Mouse (Mus musculus) T-cell, adult 2 months (primary cell): Measurements from ENCODE around the gene Rapgef3.
A peak's percentile ranks its signal among the peaks of the same experiment; 100 is the strongest.

Experiments used
- DNase-seq: peaks from one replicate; pipeline ENCODE4 v3.0.0; 2022; ENCODE audit warnings: low spot score

Gene Rapgef3

DNA sequence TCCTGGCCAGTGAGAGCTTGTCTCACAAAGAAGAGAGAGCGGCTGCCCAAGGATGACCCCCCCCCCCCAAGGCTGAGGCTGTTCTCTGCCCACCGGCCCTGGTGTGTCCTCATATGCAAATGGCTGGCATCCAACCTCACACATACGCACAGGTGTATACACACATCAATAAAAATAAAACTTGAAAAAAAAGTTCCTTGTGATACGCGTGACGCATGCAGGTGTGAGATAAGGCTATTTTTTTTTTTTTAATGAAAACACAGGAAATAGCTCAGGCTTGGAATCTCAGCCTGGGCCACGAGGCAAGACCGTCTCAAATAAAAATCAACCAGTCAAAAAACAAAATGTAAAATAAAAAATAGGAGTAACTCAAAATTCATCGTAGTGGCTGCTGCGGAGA, 21.5 kb downstream of the Rapgef3 start:
- DNase-seq: no peak

DNA sequence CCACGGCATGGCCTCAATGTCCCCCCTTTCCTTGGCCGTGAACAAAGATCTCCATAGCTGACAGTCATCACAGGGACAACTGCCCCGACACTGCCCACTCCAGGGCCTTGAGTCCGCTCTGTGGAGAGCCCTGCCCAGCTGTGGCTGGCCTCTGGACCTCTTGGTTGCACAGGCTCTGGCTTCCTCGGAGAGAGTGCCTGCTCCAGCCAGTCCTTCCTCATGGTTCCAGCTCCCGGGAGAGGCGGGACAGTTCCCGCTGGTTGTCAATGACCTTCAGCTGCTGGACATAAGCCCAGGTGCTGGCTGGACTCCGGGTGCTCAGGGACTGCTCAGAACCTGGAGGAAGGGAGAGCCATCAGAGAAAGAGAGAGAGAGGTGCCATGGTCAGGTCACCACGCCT, 22.4 kb downstream of the Rapgef3 start:
- DNase-seq: no peak

DNA sequence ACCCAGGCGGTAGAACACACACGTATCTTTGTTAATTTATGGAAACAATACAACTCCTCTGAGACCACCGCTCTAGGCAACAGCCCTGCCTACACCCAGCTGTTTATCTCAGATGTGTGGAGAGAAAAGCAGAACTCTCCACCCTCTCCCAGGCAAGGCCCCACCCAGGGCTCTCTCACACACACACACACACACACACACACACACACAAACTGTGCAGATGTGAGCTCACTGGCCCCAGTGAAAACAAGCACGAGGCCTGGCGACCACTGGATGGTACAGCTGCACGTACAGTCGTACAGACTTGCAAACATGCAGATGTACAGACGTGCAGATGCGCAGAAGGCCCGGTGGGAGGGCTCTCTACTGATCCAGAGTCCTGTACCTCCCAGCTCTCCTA, 22.8 kb downstream of the Rapgef3 start:
- no peak for DNase-seq

DNA sequence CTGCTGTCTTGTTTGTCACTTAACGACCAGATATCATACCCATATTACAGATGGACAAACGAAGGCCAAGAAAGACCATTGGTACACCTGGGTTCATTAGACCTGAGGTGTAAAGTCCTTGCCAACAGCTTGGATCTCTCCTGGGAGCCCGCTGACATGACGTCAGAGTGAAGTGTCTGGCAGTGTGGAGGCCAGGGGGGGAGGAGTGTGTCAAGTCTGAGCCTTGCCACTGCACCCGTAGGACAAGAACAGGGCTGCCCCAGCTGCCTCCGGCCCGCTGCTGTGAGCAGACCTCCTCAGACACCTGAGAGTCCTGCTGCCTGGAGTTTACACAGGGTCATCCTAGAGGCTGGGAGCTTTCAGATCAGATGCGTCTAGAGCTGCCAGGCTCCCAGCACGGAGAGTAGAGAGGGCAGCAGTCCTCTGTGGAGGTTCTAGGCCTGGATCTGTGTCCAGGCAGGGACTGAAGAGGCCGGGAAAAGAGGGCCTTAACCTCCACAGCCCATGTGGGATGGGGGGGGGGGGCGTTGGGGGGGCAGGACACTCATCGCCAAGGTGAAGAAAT, 23.7 kb downstream of the Rapgef3 start:
- DNase-seq: no peak

DNA sequence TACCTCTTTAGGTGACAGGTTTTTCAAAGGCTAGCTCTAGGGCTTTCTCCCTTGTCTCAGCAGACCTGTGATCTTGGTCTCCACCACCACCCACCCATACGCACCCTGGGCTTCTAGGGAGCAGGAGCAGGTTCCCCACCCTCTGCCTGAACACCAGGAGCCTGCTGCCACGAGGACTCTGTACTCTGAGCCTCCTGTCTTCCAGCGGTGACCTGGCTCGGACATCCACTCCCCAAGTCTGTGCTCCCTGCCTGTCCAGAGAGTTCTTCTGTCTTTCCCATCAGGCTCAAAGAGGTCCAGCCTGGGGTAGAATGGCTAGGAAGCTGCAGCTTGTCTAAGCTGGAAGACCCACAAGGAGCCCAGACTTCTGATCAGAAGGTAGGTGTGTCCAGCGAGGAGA, 24.6 kb downstream of the Rapgef3 start:
- no peak for DNase-seq

DNA sequence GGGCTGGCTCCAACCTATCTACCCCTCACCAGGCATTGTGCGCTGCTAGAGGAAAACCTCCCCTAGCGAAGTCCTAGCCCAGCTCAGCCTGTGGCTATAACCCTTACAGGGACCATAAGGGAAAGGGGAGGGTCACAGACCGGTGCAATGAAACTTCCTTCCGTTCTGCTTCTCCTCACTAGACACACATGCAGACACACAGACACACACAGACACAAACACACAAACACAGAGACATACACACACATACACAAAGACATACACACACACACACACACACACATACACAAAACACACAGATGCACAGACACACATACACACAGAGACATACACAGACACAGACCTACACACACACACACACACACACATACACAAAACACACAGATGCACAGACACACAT, 25.2 kb downstream of the Rapgef3 start:
- no peak for DNase-seq

DNA sequence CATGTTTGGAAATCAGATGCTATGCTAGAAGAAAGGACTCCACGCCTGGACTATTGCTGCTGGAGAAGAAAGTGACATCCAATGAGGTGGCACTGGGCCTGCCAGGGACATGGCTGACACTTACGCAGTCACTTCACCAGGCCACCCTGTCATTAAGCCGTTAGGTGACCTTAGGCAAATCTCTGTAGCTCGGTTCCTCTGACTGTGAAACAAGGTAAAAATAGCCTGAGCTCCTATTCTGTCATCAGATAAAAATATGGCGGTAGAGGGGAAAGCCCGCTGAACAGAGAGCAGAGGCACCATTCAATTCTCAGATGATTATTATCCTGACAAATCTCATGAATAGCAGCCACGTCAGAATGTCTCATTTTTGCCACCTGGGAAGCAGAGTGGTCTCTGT, 25.7 kb downstream of the Rapgef3 start:
- DNase-seq: no peak

DNA sequence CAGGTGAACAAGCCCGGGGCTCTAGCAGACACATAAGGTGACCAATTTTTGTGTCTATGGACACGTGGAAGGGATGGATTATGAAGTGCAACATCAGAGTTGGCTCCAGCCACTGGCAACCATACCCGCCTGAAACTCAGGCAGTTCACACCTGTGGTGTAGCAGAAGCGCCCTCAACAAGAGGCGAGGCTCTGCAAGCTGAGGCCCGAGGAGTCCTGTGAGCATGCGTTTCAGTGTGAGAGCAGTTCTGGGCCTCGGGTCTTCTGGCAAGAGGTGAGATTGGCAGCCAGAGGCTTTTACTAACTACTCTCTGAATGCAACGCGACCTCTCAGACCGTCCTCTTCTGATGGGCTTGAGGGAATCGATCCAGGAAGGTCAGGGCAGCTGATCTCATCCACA, 26.1 kb downstream of the Rapgef3 start:
- DNase-seq: no peak

DNA sequence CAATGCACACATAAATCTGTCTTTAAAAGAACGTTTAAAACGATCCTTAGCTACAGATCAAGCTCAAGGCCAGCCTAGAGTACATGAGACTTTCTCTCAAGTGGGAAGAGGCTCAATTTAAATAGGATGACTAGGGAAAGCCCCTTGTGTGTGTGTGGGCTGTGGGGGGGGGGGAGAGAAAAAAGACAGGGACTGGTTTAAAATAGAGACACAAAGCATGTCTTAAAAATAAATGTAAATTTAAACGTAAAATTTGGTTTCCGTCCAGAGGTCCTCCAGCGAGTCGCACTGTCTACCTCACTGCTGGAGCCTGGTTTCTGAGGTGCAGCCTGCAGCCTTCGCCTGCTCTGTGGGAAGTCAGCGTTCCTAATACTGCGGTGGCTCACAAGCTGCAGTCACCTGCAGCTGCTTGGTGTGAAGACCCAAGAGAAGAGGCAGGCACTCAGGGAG, 27.5 kb downstream of the Rapgef3 start:
- DNase-seq: no peak

DNA sequence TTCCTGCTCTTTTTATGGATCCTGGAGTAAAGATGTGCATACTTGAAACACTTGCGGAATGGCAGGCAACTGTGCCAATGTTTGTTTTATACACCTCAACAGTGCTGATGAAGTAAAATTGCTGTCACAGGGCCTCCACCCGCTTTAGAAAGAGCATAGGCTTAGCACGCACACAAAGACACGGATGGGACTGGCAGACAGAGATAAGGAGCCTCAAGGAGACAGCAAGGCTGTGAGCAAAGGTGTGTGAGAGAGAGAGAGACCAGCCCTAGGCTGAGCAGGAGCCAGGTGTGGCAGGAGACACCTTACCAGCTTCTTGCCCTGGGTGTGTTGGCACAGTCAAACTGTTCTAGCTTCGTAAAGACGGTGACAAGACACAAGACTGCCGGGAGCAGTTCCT, 28.8 kb downstream of the Rapgef3 start:
- no peak for DNase-seq

DNA sequence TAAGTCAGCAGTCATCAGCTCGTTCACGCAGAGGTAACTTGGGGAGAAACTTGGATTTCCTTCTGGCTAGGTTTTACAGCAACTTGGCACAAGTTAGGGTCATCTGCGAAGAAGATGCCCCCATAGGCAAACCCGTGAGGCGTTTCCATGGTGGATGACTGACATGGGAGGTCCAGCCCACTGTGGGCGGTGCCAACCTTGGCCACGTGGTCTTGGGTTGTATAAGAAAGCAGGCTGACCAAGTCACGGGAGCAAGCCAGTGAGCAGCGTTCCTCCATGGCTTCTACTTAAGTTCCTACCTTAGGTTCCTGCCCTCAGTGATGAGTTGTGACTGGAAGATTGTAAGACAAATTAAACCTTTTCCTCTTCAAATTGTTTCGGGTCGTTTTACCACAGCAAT, 35.8 kb downstream of the Rapgef3 start:
- no peak for DNase-seq

DNA sequence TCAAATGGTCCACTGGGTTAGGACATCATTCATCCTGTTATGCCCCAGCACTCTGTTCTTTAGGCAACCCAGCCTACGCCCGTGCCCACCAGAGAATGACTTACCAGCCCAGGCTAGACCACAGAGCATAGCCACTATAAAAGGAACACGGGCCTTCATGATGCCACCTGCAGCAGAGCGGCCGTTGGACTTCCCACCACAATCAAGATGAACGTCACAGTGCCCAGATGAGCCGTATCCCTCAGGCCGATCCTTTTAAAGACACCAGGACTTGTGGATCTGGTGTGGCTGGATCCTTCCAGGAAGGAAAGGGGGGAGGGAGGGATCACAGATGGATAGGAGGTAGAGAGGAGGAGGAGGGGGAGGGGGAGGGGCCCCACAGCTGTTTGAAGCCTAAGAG, 36.7 kb downstream of the Rapgef3 start, which contains the start of gene Endou:
Gene Endou (minus strand): TSS at position 229 of the 400 bp plus-strand sequence.
- DNase-seq: no peak

DNA sequence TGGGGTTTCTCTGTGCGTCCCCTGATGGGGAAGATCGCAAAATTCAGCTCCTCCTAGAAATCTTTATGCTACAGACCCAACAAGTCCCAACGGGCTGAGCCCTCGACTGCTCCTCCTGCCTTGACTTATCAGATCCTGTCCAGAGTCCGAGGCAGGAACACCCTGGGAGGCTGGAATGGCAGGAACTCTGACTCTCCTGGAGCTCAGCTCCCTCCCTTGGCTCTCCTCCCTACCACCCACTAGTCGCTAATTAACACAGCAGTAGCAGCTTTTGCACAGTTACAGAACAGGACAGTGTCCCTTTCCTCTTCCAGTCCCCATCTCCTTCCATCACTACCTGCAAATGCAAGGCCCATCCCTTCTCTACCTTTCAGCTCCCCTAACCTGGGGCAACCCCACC, 37.4 kb downstream of the Rapgef3 start:
- no peak for DNase-seq

DNA sequence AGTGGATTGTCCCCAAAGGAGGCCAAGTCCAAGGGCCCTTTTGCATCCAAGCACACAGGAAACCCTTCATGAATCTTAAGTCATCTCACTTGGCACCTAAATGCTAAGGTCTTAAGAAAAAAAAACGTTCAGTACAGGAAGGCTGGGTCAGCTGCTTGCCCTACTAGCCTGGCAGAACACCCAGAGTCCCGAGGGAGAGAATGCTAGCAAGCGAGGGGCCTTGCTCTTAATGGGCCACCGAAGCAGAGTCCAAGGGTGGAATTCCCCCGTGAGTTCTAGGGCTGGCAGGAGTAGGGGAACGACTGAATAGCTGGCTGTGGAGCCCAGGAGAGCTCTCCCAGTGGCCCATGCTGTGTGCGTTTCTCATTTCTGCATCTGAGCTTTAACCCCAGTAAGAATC, 39.0 kb downstream of the Rapgef3 start:
- DNase-seq: no peak

DNA sequence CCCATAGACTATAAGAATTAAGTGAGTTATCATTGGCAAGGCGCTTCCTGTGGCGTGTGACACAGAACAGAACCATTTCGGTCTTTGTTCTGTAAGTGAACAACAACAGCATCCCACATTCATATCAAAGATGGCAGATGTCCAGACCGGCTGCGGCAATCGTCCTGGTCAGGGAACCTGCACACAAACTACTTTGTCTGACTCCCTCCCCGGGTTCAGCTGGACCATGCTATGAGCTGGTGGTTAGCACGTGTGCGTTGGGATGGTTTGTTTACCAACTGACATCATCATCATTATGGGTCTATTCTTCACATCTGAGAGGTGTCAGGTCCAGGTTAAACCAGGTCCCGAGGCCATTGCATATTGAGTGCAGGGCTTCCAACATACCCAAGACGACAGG, 39.4 kb downstream of the Rapgef3 start:
- no peak for DNase-seq

DNA sequence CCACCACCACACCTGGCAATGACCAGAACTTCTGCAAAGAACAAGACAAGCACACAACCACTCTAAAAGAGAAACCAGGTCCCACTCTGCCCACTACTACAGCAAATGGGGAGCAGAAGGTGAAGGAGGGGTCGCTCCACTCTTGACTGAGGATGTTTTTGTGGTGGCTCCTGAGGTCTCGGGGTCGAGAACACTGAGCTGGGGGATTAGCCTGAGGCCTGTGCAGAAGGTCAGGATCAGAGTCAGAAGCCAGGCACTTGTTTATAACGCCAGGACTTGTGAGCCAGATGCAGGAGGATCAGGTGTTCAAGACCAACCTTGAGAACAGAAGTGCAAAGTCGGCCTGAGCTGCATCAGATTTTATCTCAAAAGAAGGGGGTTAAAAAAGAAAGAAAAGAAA, 40.3 kb downstream of the Rapgef3 start:
- no peak for DNase-seq

DNA sequence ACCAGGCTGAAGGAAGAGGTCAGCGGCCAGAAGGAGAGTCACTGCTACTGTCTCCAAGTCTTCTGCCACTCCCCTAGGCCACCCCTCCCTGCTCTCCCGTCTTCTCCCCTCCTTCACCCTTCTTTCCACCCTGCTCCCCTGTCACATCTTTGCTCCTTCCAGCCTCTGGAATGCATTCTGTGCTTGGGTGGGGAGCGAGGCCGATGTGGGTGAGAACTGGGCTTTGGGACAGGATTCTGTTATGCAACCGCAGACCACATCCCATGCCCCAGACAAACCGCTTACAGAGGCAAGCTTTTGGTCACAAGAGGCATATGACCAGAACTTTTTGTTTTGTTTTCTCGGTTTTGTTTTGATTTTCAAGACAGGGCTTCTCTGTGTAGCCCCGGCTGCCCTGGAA, 40.7 kb downstream of the Rapgef3 start:
- no peak for DNase-seq

DNA sequence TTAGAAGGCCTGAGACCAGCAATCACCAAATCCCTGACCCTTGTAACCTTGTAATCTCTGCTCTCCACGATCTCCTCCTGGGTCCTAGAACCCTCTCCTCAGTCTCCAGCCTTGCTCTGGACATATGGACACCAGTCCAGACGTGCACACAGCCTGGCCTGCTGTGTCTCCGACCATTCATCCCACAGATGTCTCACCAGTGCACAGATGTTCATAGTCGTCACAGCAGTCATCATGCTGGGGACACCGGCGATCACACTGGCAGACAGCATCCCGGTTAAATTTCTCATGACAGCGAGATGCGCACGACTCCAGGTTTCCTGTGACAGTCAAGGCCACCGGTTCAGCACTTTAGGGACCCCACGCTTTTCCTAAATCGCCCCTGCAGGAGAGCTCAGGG, 41.5 kb downstream of the Rapgef3 start:
- no peak for DNase-seq

DNA sequence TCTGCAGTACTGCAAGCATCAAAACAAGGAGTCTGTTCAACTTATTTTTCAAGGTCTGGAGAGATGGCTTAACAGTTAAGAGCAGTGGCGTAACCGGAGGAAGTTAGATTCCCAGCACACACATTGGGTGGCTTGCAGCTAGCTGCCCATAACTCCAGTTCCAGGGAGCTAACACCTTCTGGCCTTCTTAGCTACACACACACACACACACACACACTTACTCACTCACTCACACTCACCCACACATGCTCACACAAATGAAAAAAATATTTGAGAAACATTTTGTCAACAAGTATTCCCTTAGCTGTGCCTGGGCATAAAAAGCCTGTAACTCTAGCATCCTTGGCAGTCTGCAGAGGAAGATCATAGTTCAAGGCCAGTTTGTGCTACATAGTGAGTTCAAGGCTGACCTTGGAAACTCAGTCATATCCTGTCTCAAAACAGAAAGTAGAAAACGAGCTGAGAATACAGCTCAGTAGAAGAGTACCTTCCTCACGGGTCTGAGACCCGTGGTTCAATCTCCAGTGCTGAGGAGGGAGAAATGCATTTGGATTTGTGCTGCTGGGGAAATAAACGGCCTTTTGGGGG, 42.5 kb downstream of the Rapgef3 start:
- DNase-seq: no peak

DNA sequence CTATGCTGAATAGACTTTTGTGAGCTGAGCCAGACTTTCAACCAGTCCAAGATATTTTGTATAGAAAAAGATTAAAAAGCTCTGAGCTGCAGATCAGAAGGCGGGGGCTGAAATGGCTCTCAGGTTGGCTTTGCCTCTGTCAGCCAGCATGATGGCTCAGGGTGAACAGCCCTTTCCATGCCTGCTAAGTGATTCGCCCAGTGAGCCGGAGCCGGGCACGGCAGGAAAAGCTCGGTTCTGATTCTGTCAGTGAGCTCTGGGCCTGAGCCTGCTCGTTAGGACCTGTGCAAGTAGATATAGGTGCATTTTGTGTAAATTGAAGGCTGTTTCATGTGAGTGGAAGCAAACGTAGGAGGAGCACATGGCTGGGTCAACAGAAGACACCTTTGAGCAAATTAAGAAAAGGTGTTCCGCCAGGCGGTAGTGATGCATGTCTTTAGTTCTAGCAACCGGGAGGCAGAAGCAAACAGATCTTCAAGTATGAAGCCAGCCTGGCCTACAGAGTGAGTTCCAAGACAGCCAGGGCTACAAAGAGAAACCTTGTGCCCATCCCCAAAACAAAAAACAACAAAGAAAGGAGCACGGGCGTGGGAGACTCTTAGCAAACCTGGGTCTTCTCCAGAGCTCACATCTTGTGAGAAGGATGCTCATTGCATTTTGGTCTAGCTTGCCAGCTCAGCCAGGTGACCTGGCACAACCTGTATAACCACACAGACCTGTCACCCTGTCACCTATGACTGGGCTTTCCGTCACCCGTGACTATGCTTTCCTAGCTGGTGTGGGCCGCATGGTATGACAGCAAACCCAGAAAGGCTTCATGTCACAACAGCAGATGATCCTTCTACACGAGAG, 43.2 kb downstream of the Rapgef3 start:
- no peak for DNase-seq

DNA sequence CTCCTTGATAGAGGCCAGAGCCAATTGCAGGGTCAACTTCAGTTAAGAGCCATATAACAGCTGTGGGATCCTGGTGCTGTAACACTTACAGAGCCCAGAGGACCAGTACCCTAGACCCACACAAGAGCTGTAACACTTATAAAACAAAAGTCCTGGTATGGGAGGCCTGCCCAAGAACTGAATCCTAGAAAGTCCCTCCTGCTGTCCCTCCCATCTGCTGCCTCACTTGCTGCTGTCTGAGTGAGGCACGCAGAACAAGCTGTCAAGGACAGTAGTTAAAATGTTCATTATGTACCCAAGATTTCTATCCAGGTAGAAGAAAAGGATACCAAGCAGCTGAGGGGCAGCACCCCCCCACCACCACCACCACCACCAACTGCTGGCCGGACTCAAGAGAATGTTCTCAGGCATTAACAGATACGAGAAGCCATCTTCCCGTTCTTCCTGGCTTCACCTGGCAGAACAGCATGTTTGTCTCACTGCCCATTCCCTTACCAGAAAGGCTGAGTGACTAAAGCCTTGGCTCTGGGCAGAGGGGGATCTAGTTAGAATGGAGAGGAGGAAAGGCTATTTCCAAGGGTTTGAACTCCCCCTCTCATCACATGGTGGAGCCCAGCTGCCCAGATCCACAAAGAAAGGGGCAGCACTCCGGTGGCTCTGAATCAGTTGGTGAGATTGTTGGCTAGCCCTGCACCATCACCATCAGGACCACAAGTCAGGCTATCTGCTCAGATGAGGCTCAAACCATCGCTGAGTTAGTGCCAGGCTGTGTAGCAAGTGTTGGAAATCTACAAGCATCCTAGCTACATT, 44.0 kb downstream of the Rapgef3 start:
- no peak for DNase-seq

DNA sequence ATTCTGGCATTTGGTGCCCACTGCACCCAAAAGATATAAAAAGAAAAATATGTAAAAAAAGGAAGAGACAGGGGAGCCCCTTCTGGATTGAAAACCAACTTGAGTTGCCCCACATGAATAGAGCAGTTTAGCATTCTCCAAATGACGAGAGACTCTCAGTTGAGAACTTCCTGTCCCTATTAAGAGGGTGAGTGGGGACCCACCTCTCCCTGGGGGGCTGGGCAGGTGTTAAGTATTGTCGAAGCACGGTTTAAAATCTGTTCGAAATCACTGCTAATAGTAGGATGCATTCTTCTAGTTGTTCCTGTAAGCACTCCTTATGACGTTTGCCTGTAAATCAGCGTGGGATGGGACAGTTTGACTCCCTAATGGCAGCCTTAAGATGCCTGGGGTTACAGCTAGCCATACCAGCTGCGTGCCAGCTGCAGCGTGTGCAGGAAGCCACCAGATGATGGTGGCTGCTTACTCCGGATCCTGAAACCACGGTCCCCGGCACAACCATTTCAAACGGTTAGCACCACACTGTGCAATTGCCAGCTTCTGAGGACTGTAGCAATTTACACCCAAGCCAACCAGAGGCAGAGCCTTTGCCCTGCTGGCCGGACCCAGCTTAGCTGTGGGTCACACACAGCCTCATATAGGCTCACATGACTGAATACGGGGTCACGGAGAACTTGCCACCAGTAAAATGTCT, 46.6 kb downstream of the Rapgef3 start:
- DNase-seq: peak; percentile 39
